Mouse (Mus musculus) kidney, embryonic 14.5 days (tissue): ENCODE results near the gene Ptpn14. TPM values are rescaled to one million over a fixed set of nuclear protein-coding genes. Genes with fewer than 3 reads are reported as not detected.

Source experiments
- ATAC-seq: fragments of 200-750 bp; cut with Nextera tagmentation; 2 replicates; pipeline ENCODE4 v1.8.0; 2017; ENCODE audit warnings: moderate number of reproducible peaks, mild to moderate bottlenecking, moderate TSS enrichment, moderate library complexity; ENCODE audit not compliant: low FRiP score, low TSS enrichment
- H3K27ac ChIP-seq: fragments of 300-500 bp; sonication (generic); 2 replicates; pipeline ENCODE4 v1.5.1; 2014; ENCODE audit warnings: low read depth, mild to moderate bottlenecking, low read length, moderate library complexity, mixed read lengths
- H3K27me3 ChIP-seq: fragments of 300-500 bp; sonication (generic); 2 replicates; pipeline ENCODE4 v1.6.1; 2014; ENCODE audit warnings: mild to moderate bottlenecking, low read length; ENCODE audit not compliant: control insufficient read depth, insufficient read depth
- H3K36me3 ChIP-seq: fragments of 300-500 bp; sonication (generic); 2 replicates; pipeline ENCODE4 v1.6.1; 2014; ENCODE audit warnings: low read length, mixed read lengths; ENCODE audit not compliant: control insufficient read depth, insufficient read depth
- H3K4me1 ChIP-seq: fragments of 300-500 bp; sonication (generic); 2 replicates; pipeline ENCODE4 v1.6.1; 2014; ENCODE audit warnings: low read length, mixed read lengths; ENCODE audit not compliant: control insufficient read depth, insufficient read depth
- H3K4me2 ChIP-seq: fragments of 300-500 bp; sonication (generic); replicated peaks from 2 replicates; pipeline ENCODE4 v1.6.1; 2014; ENCODE audit warnings: low read depth, mild to moderate bottlenecking, low read length
- H3K4me3 ChIP-seq: fragments of 300-500 bp; sonication (generic); 2 replicates; pipeline ENCODE4 v1.5.1; 2014; ENCODE audit warnings: mild to moderate bottlenecking, low read length
- H3K9ac ChIP-seq: fragments of 300-500 bp; sonication (generic); 2 replicates; pipeline ENCODE4 v1.6.1; 2014; ENCODE audit warnings: low read depth, mild to moderate bottlenecking, low read length, moderate library complexity
- H3K9me3 ChIP-seq: fragments of 300-500 bp; sonication (generic); 2 replicates; pipeline ENCODE4 v1.6.1; 2016; ENCODE audit warnings: low read length; ENCODE audit not compliant: control insufficient read depth
- WGBS: fragments of 180-500 bp; shearing (Covaris S2); extraction: QIAGEN DNeasy Blood & Tissue Kit; methylation state at CpG from one replicate; pipeline ENCODE4 v1.1.7; 2014; 5-methylcytosine and 5-hydroxymethylcytosine counted together
- polyA plus RNA-seq: library from polyadenylated mRNA; unstranded; fragments of >200 nt; fragmentation: Nextera tagmentation; extraction: Ambion mirVana; gene quantifications from 2 replicates; pipeline ENCODE4 v1.2.1, GENCODE M21; 2014

Ptpn14 gene
- polyA plus RNA-seq, 1 experiment from 2014 or later, result 21.1 TPM

GRCm38 (mm10) chr1:189885975-189886374 is 157.9 kb downstream of the Ptpn14 start:
- Histone ChIP-seq H3K4me3 (no peak overlapping the region), H3K4me1 (0 out of 2 replicates have a peak, but pooled peaks cover 5% of the 10 kb centered on the region), H3K36me3 (peaks cover 14% of the 10 kb centered on the region), H3K4me2 (no peak overlapping the region), H3K9me3 (no peaks in the 10 kb centered on the region), H3K27ac (no peak overlapping the region), H3K27me3 (no peaks in the 10 kb centered on the region), H3K9ac (no peak overlapping the region)
- WGBS, result 92% methylated on average over 6 of the region's 6 CpGs
- no peak for ATAC-seq

- H3K4me1 ChIP-seq, result 0 out of 2 replicates have a peak, but pooled peaks cover 5% of the 10 kb centered on the region
- no peaks in the 10 kb centered on the region for H3K9me3 ChIP-seq
- H3K4me3 ChIP-seq, result no peak overlapping the region
- ATAC-seq, result no peak
- no peak overlapping the region for H3K27ac ChIP-seq
- 30% methylated on average over 7 of the region's 7 CpGs for WGBS
- peaks cover 10% of the 10 kb centered on the region for H3K36me3 ChIP-seq
- H3K27me3 ChIP-seq, result no peaks in the 10 kb centered on the region
- no peak overlapping the region for H3K9ac ChIP-seq
- no peak overlapping the region for H3K4me2 ChIP-seq
Observed at GRCm38 (mm10) chr1:189887518-189887917, 159.4 kb downstream of the Ptpn14 start.

GRCm38 (mm10) chr1:189888749-189889148 is 160.7 kb downstream of the Ptpn14 start:
- Histone ChIP-seq H3K4me2 (no peak overlapping the region), H3K9ac (no peak overlapping the region), H3K4me1 (0 out of 2 replicates have a peak, but pooled peaks cover 5% of the 10 kb centered on the region), H3K9me3 (no peaks in the 10 kb centered on the region), H3K27me3 (no peaks in the 10 kb centered on the region), H3K36me3 (peaks cover 22% of the 10 kb centered on the region), H3K27ac (no peak overlapping the region), H3K4me3 (no peak overlapping the region)
- no peak for ATAC-seq
- WGBS, result 52% methylated on average over 10 of the region's 10 CpGs

- no peak overlapping the region for H3K4me2 ChIP-seq
- H3K9me3 ChIP-seq, result no peaks in the 10 kb centered on the region
- no peaks in the 10 kb centered on the region for H3K27me3 ChIP-seq
- H3K36me3 ChIP-seq, result peaks cover 44% of the 10 kb centered on the region
- 0 out of 2 replicates have a peak, but pooled peaks cover 3% of the 10 kb centered on the region for H3K4me1 ChIP-seq
- H3K9ac ChIP-seq, result no peak overlapping the region
- no peak overlapping the region for H3K27ac ChIP-seq
- ATAC-seq, result no peak
- H3K4me3 ChIP-seq, result no peak overlapping the region
- WGBS, result 85% methylated on average over 9 of the region's 9 CpGs
Observed at GRCm38 (mm10) chr1:189894191-189894590, 166.1 kb downstream of the Ptpn14 start.

GRCm38 (mm10) chr1:189897861-189898260 is 169.8 kb downstream of the Ptpn14 start:
- H3K27ac ChIP-seq, result no peak overlapping the region
- H3K9ac ChIP-seq, result no peak overlapping the region
- 86% methylated on average over 9 of the region's 9 CpGs for WGBS
- no peaks in the 10 kb centered on the region for H3K9me3 ChIP-seq
- peaks cover 42% of the 10 kb centered on the region for H3K36me3 ChIP-seq
- ATAC-seq, result no peak
- H3K4me3 ChIP-seq, result no peak overlapping the region
- no peaks in the 10 kb centered on the region for H3K27me3 ChIP-seq
- no peak overlapping the region for H3K4me2 ChIP-seq
- peaks cover 7% of the 10 kb centered on the region; the same call in 1 of the 2 replicates for H3K4me1 ChIP-seq

- Histone ChIP-seq H3K27me3 (no peaks in the 10 kb centered on the region), H3K4me3 (no peak overlapping the region), H3K9ac (no peak overlapping the region), H3K27ac (no peak overlapping the region), H3K4me1 (peaks cover 7% of the 10 kb centered on the region; the same call in 1 of the 2 replicates), H3K4me2 (no peak overlapping the region), H3K9me3 (no peaks in the 10 kb centered on the region), H3K36me3 (peaks cover 33% of the 10 kb centered on the region)
- no peak for ATAC-seq
- WGBS, result 69% methylated on average over 13 of the region's 13 CpGs
Observed at GRCm38 (mm10) chr1:189898708-189899107, 170.6 kb downstream of the Ptpn14 start.

GRCm38 (mm10) chr1:189899526-189899925 is 171.5 kb downstream of the Ptpn14 start:
- no peaks in the 10 kb centered on the region for H3K27me3 ChIP-seq
- H3K27ac ChIP-seq, result no peak overlapping the region
- H3K9ac ChIP-seq, result no peak overlapping the region
- H3K9me3 ChIP-seq, result no peaks in the 10 kb centered on the region
- no peak overlapping the region for H3K4me3 ChIP-seq
- peaks cover 7% of the 10 kb centered on the region; the same call in 1 of the 2 replicates for H3K4me1 ChIP-seq
- H3K4me2 ChIP-seq, result no peak overlapping the region
- 62% methylated on average over 6 of the region's 6 CpGs for WGBS
- ATAC-seq, result no peak
- H3K36me3 ChIP-seq, result peaks cover 28% of the 10 kb centered on the region

- Histone ChIP-seq H3K27ac (no peak overlapping the region), H3K9ac (no peak overlapping the region), H3K4me3 (no peak overlapping the region), H3K27me3 (no peaks in the 10 kb centered on the region), H3K4me2 (no peak overlapping the region), H3K36me3 (peaks cover 4% of the 10 kb centered on the region), H3K4me1 (peaks cover 7% of the 10 kb centered on the region; the same call in 1 of the 2 replicates), H3K9me3 (no peaks in the 10 kb centered on the region)
- ATAC-seq, result 0 out of 2 replicates have a peak, but pooled peaks have one; percentile 15
- 88% methylated on average over 9 of the region's 9 CpGs for WGBS
Observed at GRCm38 (mm10) chr1:189902413-189902812, 174.3 kb downstream of the Ptpn14 start.

- Histone ChIP-seq H3K27me3 (no peaks in the 10 kb centered on the region), H3K4me2 (no peak overlapping the region), H3K9me3 (no peaks in the 10 kb centered on the region), H3K27ac (no peak overlapping the region), H3K4me1 (peaks cover 7% of the 10 kb centered on the region; the same call in 1 of the 2 replicates), H3K36me3 (peaks cover 4% of the 10 kb centered on the region), H3K4me3 (no peak overlapping the region), H3K9ac (no peak overlapping the region)
- no peak for ATAC-seq
- 60% methylated on average over 11 of the region's 11 CpGs for WGBS
Observed at GRCm38 (mm10) chr1:189903169-189903568, 175.1 kb downstream of the Ptpn14 start.
